Mouse (Mus musculus) midbrain, embryonic 14.5 days (tissue): Measurements from ENCODE around the gene Abtb1. TPM values are rescaled to one million over a fixed set of nuclear protein-coding genes. Genes with fewer than 3 reads are reported as not detected.

ENCODE experiments used
- polyA plus RNA-seq: library from polyadenylated mRNA; unstranded; fragments of >200 nt; fragmentation: Nextera tagmentation; extraction: Ambion mirVana; gene quantifications from 2 replicates; pipeline ENCODE4 v1.2.1, GENCODE M21; 2014

The Abtb1 gene
- polyA plus RNA-seq, 1 experiment from 2014 or later, result 30.1 TPM

Other genes with a start within 250 kb of the Abtb1 start
- gene Kbtbd12, start 204.0 kb downstream of the Abtb1 start, polyA plus RNA-seq, result 0.33 and 0.78 TPM in 2 replicates
- gene Mgll, start 117.6 kb downstream of the Abtb1 start, polyA plus RNA-seq, result 21.5 and 24.7 TPM in 2 replicates
- gene Podxl2, start 33.1 kb upstream of the Abtb1 start, polyA plus RNA-seq, result 525 and 630 TPM in 2 replicates
- gene Mcm2, start 56.8 kb upstream of the Abtb1 start, polyA plus RNA-seq, result 22.2 and 39.0 TPM in 2 replicates
- gene Tpra1, start 60.3 kb upstream of the Abtb1 start, polyA plus RNA-seq, result 50.0 and 77.0 TPM in 2 replicates